Mouse (Mus musculus) forelimb bud, embryonic 11.5 days (tissue): ENCODE measurements around the gene Ccdc130.
A peak's percentile ranks its signal among the peaks of the same experiment; 100 is the strongest.

Experiments
- DNase-seq: peaks from one replicate; pipeline ENCODE4 v3.0.0-alpha.2; 2012; ENCODE audit warnings: low read depth, low spot score

Gene Ccdc130

DNA sequence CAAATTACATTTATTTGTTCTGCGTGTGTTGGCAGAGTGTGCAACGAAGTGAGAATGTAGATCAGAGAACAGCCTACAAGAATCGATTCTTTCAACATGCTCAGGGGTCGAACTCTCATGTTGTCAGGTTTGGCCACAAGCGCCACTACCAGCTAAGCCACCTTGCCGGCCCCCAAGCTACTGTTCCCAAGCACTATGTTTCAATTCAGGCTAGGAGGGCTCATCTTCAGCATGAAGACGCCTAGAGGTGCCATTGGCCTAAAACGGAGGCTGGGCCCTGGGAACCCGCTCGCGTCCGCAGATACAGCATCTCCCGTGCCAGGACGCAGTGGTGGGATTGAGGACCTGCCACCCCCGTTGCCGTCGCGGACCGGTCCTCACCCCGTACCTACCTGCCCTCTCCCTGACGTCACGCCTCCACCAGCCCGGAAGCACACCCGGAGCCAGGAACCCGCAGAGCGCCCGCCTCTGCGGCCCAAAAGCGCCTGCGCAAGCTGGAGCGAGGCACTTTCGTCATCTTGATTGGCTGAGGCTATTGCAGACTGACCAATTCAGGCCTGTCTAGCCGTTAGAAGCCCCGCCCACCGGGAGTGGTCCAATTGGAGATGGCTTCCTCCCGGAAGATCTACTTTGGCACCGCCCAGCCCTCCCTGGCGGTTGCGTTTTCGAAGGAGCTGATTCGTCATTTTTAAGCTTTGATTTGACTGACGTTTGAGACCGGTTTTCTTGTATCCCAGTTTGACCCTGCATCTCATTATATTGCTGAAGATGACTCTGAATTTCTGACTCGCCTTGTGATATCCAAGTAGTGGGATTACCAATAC lies at the start of gene Ccdc130:
Ccdc130 (minus strand) TSS at position 431 of the 824 bp plus-strand sequence.
- DNase-seq = peak; percentile 100

DNA sequence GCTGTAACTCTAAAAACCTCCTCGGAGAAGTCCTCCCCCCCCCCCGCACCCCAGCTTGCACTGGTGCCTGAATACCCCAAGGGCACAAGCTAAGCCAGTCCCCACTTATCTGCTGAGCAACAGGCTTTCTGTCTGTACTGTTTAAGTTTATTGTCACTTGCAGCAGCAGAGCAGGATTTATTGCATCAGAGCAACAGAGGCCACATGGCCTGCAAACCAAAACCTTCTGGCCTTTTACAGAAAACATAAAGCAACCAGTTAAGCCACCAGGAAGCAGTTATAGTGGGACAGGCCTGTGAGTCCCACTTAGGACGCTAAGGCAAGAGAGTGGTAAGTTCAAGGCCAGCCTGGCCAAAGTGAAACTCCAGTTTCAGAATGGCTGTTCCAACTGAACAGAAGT lies 38.2 kb upstream of the Ccdc130 start:
- DNase-seq = peak; percentile 82

DNA sequence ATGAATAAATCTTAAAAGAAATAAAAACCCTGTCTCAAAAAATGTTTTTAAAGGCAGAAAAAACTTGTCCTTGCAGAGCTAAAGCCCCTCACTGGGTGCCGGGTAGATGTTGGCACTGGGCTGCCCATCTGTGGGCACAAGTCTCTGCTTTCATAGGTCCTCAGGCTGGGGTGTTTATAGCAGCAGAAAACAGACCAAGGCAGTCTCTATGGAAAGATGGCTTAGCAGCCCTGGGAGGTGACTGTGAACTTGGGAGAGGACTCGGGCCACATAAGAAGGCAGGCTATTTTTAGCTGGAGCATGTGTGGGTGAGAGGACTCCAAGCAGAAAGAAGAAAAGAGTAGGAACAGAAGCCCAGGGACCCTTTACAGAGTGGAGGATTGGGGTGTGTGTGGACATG lies 33.8 kb upstream of the Ccdc130 start:
- DNase-seq = no peak

DNA sequence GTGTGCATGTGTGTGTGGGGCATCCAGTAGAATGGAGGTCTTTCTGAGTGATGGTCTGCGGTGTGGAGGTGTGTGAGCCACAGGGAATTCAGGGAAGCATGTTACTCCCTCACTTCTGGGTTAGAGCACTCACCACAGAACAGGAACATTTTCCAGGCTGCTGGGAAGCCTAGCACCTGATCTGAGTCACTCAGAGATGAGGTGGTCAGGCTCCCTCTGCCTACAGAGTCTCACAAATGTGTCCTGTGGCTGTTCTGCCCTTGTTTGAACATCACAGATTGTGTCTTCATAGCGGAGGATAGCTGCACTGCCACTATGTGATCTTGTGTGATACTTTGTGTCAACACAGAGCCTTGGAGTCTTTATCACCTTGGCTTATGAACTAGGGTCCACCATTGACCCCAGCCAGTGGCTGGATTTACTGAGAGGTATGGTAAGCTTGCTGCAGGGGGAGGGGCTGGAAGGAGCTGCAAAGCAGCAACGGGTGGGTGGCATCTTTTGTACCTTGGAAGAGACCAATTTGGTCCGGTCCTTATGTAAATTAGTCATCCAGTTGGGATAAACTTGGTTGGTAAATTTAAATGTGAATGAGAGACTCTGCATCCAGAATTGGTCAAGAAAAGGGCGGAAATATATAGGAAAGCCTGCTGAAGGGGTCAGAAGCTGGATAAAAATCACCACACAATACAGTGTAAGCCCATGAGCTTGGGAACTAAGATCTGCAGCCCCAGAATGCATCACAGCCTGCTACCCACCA lies 27.0 kb upstream of the Ccdc130 start:
- no peak for DNase-seq

DNA sequence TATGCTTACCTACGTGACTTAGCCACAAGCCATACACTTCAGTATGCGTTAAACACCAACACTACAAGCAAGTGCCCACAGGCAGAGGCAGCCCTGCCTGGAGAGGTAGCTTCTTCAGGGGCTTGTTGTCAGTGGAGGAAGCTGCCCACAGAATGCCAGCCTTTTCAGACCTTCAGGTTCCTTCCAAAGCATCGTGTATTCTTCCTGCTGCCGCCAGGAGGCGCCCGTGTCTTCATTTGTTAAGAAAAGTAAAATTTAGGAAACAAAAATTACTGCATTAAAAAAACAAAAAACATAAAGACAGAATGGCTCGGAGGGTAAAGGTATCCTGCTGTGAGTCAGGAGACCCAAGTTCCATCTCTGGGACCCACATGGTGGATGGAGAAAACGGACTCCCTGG lies 21.5 kb upstream of the Ccdc130 start:
- DNase-seq = peak; percentile 60

DNA sequence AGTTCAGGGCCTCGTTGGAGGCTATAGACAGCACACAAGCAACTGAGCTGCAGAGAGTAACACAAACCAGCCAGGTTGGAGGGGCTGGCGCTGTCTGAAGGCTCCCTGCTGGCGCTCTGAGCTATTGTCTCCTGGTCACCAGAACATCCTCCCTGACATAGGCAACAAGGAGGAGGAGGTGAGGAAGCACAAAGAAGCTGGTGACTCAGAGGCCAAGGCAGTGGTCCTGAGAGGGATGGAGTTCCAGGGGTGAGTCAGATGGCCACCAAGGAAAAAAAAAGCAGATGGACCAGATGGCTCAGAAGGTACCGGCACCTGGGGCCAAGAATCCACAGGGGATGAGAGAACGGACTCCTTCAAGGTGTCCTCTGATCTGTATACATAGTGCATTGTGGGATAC lies 20.9 kb upstream of the Ccdc130 start:
- no peak for DNase-seq

DNA sequence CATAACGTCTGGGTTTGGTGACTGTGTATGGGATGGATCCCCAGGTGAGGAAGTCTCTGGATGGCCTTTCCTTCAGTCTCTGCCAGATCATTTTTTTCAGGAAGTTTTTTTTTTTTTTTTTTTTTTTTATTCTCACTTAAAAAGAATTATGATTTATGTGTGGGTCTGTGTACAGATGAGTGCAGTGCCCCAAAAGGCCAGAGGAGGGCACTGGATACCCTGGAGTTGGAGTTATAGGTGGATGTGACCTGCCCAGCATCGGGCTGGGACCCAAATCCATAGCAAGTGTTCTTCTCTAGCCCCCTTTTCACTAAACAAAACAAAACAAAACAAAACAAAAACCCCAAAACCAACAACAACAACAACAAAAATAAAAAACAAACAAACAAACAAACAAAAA lies 18.7 kb upstream of the Ccdc130 start:
- peak; percentile 49 for DNase-seq

DNA sequence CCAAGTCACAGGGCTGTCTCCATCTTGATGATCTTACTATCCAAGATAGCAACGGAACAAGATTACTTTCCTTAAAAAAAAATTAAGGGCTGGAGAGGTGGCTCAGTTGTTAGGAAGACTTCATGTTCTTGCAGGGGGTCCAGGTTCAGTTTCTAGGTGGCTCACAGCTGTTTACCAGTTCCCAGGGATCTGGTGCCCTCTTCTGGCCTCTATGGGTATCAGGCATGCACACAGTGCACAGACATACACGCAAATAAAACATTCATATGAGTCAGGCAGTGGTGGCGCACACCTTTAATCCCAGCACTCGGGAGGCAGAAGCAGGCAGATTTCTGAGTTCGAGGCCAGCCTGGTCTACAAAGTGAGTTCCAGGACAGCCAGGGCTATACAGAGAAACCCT lies 15.5 kb upstream of the Ccdc130 start:
- DNase-seq = peak; percentile 67

DNA sequence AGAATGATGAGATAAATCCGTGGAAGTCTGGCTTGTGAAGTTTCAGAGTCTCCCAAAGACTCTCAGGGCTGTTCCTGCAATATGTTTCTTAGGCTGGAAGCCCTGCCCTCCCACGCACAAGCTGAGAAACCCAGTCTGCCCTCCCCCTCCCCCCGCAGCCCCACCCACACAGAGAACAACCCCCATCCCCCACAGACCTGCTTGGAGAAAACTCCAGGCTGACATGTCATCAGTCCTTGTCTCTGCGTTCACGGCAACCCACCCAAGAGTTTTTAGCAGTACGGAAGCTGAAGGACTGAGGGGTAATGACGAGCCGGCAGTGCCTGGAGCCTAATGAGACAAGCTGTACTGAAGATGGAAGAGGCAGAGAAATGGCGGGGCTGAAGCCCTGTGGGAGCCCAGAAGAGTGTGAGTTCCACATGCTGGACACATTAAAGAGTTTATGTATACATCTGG lies 14.5 kb upstream of the Ccdc130 start:
- DNase-seq = peak; percentile 61

DNA sequence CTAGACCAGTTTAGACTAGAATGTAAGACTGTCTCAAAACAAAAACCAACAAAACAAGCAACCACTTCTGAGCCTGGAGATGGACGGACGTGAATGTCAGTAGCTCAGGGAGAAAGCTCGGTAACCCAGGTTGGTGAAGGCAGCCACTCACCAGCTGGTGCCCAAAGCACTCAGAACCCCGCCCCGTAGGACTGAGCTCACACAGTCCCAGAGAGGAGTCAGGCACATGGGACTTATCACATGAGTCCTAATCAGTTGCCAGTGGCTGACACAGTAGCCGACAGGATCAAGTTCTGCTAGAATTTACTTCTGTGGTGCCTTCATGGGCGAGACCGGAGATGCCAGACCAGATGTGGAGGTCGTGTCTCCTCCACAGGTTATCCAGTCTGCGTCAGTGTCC lies 10.6 kb upstream of the Ccdc130 start:
- DNase-seq = no peak

DNA sequence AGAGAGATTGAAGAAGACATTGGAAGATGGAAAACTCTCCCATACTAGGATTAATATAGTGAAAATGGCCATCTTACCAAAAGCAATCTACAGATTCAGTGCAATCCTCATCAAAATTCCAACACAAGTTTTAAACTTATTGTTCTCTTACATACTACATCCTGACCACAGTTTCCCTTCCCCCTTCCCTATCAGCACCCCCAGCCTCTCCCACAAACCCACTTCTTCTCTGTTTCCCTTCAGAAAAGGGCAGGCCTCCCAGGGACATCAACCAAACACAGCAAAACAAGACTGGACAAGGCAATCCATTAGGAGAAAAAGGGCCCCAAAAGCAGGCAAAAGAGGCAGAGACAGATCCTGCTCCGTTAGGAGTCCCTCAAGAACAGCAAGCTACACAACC lies 6.3 kb upstream of the Ccdc130 start:
- no peak for DNase-seq

DNA sequence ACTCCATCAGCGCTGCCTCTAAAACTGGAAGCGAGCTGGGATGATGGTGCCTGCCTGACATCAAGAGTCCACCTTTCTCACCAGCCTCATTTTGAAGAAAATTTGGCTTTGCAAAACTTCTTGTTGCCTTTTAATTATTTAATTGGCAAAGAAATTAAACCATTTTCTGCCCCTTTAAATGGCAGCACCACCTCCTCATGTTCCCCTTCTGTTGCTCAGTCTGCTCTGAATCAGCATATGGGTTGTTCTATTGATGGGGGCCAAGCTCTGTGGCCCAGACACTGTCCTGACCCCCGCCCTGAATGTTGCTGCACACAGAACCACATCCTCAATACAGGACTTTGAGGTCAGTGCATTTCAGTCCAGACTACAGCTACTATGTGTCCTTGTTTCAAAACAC lies 3.8 kb upstream of the Ccdc130 start:
- no peak for DNase-seq

DNA sequence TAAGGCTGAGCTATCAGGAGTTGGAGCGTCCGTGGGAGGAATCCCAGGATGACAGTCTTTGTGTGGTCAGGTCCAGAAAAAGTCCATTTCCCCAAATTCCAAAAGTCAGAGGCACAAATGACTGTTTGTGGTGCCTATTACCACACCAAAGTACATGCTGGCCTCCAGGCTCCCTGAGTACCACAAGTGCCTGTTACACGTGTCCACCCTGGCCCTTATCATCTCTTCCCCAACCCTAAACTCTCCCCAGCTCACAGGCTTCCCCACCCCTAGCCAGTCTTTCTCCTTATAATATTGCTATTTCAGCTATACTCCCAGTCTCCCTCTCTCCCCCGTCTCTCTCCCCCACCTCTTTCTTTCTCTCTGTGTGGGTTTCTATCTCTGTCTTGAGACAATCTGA lies 2.1 kb upstream of the Ccdc130 start:
- no peak for DNase-seq

DNA sequence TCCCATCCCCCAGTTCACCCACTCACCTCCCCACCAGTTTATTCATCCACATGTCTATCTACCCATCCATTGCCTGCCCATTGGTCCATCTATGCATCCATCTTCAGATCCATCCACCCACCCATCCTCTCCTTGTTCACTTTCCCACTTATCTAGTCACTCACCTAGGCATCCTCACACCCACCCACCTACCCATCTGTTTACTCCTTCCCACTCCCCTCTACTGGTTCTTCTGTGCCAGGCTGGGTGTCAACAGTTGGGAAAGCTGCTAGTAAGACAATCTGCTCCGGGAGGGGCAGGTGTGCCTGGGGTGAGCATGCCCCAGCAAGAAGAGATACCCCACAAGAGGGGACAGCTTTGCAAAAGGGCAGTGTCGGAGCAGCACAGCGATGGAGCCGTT lies 9.1 kb downstream of the Ccdc130 start:
- DNase-seq = no peak

DNA sequence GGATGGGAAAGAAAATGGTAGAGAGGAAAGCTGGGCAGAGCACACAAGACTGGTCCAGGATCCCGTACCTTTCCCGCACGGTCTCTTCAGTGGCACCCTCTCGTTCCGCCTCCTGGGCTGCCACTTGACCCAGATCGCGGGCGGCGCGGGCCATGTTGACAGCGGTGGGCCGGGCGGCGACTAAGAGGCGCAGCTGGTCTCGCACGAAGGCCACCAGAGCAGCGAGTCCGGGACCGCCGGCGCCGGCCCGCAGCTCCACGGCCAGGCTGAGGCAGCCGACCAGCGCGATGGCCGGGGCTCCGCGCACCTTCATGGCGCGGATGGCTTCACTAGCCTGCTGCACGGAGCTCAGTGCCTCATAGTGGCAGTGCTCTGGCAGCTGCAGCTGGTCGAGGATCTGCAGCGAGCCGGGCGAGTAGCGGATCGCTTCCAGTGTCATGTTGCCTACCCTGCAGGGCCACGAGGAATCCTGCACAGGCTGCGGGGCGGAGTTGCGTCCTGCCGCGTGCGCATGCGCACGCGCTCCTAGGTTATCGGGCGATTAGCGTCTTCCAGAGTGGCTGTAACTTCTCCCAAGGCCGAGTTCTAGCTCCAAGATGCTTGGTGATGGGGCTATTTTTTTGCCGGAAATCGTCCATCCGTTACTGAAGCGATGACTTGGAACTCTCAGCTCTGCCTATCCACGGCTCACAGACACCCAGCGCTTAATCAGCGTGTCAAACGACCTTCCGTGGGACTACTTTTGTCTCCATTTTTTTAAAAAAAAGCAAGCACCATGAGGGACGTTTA lies 13.2 kb downstream of the Ccdc130 start, which contains the start of gene Mri1:
Mri1 (minus strand) TSS at position 505 of the 789 bp plus-strand sequence.
- peak; percentile 95 for DNase-seq

DNA sequence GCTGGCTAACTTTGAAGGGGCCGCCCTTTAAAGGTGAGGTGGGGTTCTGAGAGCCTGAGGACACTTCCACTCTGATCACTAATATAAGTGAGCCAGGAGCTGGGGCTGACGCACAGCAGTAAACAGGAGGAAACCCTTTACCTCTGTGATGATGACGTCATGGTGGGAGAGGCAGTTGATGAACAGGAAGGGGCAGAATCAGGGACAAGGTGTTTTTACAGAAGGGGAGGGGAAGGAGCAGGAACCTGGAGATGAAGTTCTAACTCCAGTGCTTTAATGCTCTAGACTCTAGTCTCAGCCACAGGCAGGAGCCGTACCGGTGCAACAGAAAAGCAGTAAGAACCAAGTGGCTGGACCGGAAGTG lies 13.7 kb downstream of the Ccdc130 start:
- peak; percentile 31 for DNase-seq

DNA sequence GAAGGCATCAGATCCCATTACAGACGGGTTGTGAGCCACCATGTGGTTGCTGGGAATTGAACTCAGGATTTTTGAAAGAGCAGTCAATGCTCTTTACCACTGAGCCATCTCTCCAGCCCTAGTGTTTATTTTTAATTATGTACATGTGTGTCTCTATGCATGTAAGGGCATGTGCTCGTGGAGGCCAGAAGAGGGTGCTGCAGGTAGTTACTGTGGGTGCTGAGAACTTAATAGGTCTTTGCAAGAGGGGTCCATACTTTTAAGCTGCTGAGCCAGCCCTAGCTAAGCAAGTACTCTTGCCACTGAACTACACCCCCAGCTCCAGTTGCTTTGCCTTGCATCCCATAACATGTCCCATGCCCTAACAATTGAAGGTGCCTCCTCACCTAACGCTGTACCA lies 14.3 kb downstream of the Ccdc130 start:
- no peak for DNase-seq

DNA sequence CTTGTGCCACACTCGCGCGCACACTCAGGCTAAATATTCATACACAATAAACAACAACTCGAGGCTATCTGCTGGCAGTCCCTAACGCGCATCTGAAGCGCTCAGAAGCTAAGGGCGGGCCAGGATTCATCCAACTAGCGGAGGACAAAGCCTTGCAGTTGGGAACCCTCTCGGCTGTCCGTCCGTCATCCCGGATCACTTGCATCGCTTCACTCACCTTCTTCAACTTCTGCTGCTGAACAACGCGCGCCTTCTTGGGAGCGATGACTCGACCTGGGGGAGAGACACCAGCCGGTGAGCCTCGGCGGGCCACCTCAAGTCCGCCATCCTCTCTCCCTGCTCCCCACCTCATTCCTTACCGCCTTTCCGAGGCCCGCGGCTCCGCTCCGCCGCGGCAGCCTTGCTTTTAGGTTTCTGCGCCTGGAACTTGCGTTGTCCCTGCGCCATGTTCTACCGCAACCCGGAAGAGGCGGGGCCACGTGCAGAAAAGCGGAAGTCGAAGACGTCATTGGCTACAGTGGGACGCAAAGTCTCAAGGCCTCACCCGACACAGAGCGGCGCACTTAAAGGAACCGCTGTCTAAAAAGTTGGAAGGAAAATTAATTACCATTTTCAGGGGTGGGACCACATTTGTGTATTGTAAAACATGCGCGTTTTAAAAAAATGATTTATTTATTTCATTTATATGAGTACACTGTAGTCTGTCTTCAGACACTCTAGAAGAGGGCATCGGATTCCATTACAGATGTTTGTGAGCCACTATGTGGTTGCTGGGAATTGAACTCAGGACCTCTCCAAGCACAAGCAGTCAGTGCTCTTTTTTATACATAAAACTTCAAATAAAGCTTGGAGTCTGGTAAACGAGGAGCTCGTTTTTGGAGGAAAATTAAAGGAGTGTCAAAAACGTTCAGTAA lies 20.7 kb downstream of the Ccdc130 start, which contains the start of gene D8Ertd738e:
D8Ertd738e (minus strand) TSS at position 463 of the 914 bp plus-strand sequence.
- peak; percentile 89 for DNase-seq

DNA sequence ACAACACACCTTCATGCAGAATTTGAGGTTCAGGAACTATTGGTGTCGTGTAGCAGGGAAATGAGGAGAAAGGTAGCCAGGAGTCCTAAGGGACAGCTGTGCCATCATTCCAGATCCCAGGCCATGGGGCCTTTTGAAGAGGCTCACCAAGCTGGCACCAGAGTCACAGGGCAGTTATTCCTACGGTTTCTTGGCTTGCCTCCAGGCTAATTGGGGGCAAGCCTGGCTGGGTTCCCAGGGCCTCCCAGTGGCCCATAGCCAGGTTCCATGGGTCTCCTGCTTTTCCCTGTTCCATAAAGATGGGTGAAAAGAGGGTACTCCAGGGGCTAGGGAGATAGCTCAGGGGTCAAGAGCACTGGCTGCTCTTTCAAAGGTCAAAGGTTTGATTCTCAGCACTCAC lies 28.4 kb downstream of the Ccdc130 start:
- no peak for DNase-seq

DNA sequence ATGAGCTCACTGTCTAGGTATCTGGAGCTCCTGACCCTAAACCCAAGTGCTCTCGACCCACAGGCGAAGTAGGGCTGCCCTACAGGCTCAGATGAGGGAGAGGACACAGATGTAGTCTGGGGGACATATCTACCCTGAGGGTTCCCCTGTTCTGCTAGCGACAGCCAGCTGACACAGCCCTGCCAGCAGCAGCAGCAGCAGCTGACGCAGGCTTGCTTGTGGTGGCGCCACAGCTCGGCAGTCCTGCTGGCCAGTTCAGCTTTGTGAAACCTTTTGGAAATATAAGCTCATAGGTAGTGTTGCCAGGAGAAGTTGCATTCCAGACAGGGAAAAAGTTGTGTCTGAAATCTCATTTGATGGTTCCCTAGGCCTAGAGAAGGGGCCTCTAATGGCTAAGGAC lies 29.0 kb downstream of the Ccdc130 start:
- DNase-seq = no peak
